20 mouse cellular contexts compared by ENCODE assay signal in the genomic region with DNA sequence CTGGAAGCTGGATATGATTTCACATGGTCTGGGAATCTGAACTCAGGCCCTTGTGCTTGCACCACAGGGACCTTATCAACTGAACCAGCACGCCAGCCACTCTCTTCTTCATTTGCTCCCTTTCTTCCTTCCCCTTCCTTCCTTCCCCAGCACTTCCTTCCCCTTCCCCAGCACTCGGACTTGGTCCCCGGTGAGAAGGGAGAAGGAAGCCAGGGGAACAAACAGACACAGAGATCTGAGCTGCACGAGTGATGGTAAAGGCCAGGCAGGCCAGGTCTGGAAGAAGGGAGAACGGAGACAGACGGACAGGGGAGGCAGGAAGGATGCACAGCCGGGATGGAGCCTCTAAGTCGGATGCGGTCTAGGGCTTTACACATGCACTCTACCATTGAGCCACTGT.
"Had no signal": no experiment of that assay in that cellular context is flagged by ENCODE, and none has a peak within 500 bp of the region (broad histone marks: within the 10 kb centered on the region; RNA-seq: fewer than 3 reads in every experiment).

No protein-coding gene starts in this region.

- DNase-seq: kidney, adult 8-10 months; kidney, postnatal 10 days; kidney, postnatal 36 days; left cerebral cortex, postnatal 4 days; liver, postnatal 0 days; lung, postnatal 10 days; lung, postnatal 36 days; retina, postnatal 1 day; thymus, adult 18-20 months; thymus, postnatal 36 days had no signal

- H3K36me3 ChIP-seq: kidney, embryonic 15.5 days; limb, embryonic 12.5 days; limb, embryonic 15.5 days; lung, embryonic 15.5 days; midbrain, embryonic 12.5 days; midbrain, embryonic 15.5 days; neural tube, embryonic 13.5 days had no signal

- H3K9me3 ChIP-seq: kidney, embryonic 15.5 days; limb, embryonic 12.5 days; limb, embryonic 15.5 days; lung, embryonic 15.5 days; midbrain, embryonic 12.5 days; midbrain, embryonic 15.5 days; neural tube, embryonic 13.5 days had no signal

- H3K4me3 ChIP-seq: kidney, embryonic 15.5 days; limb, embryonic 12.5 days; limb, embryonic 15.5 days; lung, embryonic 15.5 days; midbrain, embryonic 12.5 days; midbrain, embryonic 15.5 days; myocyte; neural tube, embryonic 13.5 days had no signal

- H3K9ac ChIP-seq: kidney, embryonic 15.5 days; limb, embryonic 12.5 days; limb, embryonic 15.5 days; liver, embryonic 14.5 days; liver, postnatal 0 days; lung, embryonic 15.5 days; midbrain, embryonic 12.5 days; midbrain, embryonic 15.5 days; neural tube, embryonic 13.5 days had no signal

- H3K4me2 ChIP-seq: kidney, embryonic 15.5 days; limb, embryonic 12.5 days; limb, embryonic 15.5 days; liver, embryonic 11.5 days; lung, embryonic 15.5 days; midbrain, embryonic 12.5 days; midbrain, embryonic 15.5 days; neural tube, embryonic 13.5 days had no signal

- H3K27ac ChIP-seq: kidney, embryonic 15.5 days; limb, embryonic 12.5 days; limb, embryonic 15.5 days; liver, embryonic 14.5 days; lung, embryonic 15.5 days; midbrain, embryonic 12.5 days; midbrain, embryonic 15.5 days; neural tube, embryonic 13.5 days had no signal

- ATAC-seq: liver, postnatal 0 days; midbrain, embryonic 15.5 days had no signal

- H3K27me3 ChIP-seq: kidney, embryonic 15.5 days; limb, embryonic 12.5 days; limb, embryonic 15.5 days; lung, embryonic 15.5 days; midbrain, embryonic 12.5 days; midbrain, embryonic 15.5 days; neural tube, embryonic 13.5 days had no signal
